Mouse (Mus musculus): Measurements from ENCODE around the gene Cox6a1. TPM values are rescaled to one million over a fixed set of nuclear protein-coding genes. Genes with fewer than 3 reads are reported as not detected.

The Cox6a1 gene
- polyA plus RNA-seq, 1 experiment = 1,861 TPM

- Histone ChIP-seq H3ac (ENCODE audit: control insufficient read depth, insufficient read length, low read depth) (no peak overlapping the region), H3K79me3 (ENCODE audit: low read depth) (no peaks in the 10 kb centered on the region), H3K4me3 (ENCODE audit: insufficient read depth, poor library complexity, severe bottlenecking) (no peak overlapping the region), H3K36me3 (ENCODE audit: control insufficient read depth, insufficient read depth) (no peaks in the 10 kb centered on the region), H3K79me2 (ENCODE audit: control insufficient read depth, insufficient read depth) (no peaks in the 10 kb centered on the region), H3K27me3 (ENCODE audit: control insufficient read depth, insufficient read depth, insufficient read length) (peaks cover 46% of the 10 kb centered on the region)
- TF ChIP-seq USF1 (IDR thresholded peaks at IDR 0.05; ENCODE audit: low read depth) (no peak), MAX (IDR thresholded peaks at IDR 0.05) (no peak), MYOG (IDR thresholded peaks at IDR 0.05; ENCODE audit: control insufficient read depth, extremely low read depth, insufficient read length) (no peak), MYOD1 (IDR thresholded peaks at IDR 0.05; ENCODE audit: control insufficient read depth, insufficient read length, low read depth) (no peak), FOSL1 (IDR thresholded peaks at IDR 0.05; ENCODE audit: insufficient read depth, low read length, poor library complexity, severe bottlenecking) (no peak), CEBPB (IDR thresholded peaks at IDR 0.05; ENCODE audit: low read depth) (no peak), CTCF (IDR thresholded peaks at IDR 0.05; ENCODE audit: control insufficient read depth, insufficient read depth, insufficient read length) (no peak)
Observed at GRCm38 (mm10) chr5:115371736-115372135, 23.0 kb upstream of the Cox6a1 start.

GRCm38 (mm10) chr5:115364782-115365181, 16.0 kb upstream of the Cox6a1 start:
- Histone ChIP-seq H3ac (ENCODE audit: control insufficient read depth, insufficient read length, low read depth) (no peak overlapping the region), H3K4me3 (ENCODE audit: insufficient read depth, poor library complexity, severe bottlenecking) (no peak overlapping the region), H3K36me3 (ENCODE audit: control insufficient read depth, insufficient read depth) (no peaks in the 10 kb centered on the region), H3K79me2 (ENCODE audit: control insufficient read depth, insufficient read depth) (no peaks in the 10 kb centered on the region), H3K27me3 (ENCODE audit: control insufficient read depth, insufficient read depth, insufficient read length) (peaks cover 8% of the 10 kb centered on the region), H3K79me3 (ENCODE audit: low read depth) (no peaks in the 10 kb centered on the region)
- TF ChIP-seq USF1 (IDR thresholded peaks at IDR 0.05; ENCODE audit: low read depth) (no peak), MYOG (IDR thresholded peaks at IDR 0.05; ENCODE audit: control insufficient read depth, extremely low read depth, insufficient read length) (no peak), CEBPB (IDR thresholded peaks at IDR 0.05; ENCODE audit: low read depth) (no peak), CTCF (IDR thresholded peaks at IDR 0.05; ENCODE audit: control insufficient read depth, insufficient read depth, insufficient read length) (no peak), MYOD1 (IDR thresholded peaks at IDR 0.05; ENCODE audit: control insufficient read depth, insufficient read length, low read depth) (no peak), FOSL1 (IDR thresholded peaks at IDR 0.05; ENCODE audit: insufficient read depth, low read length, poor library complexity, severe bottlenecking) (no peak), MAX (IDR thresholded peaks at IDR 0.05) (no peak)

- H3ac ChIP-seq (ENCODE audit: control insufficient read depth, insufficient read length, low read depth) = no peak overlapping the region
- H3K79me2 ChIP-seq (ENCODE audit: control insufficient read depth, insufficient read depth) = no peaks in the 10 kb centered on the region
- H3K79me3 ChIP-seq (ENCODE audit: low read depth) = no peaks in the 10 kb centered on the region
- no peak overlapping the region for H3K4me3 ChIP-seq (ENCODE audit: insufficient read depth, poor library complexity, severe bottlenecking)
- H3K36me3 ChIP-seq (ENCODE audit: control insufficient read depth, insufficient read depth) = no peaks in the 10 kb centered on the region
- H3K27me3 ChIP-seq (ENCODE audit: control insufficient read depth, insufficient read depth, insufficient read length) = no peaks in the 10 kb centered on the region
- no peak for TF ChIP-seq FOSL1 (IDR thresholded peaks at IDR 0.05; ENCODE audit: insufficient read depth, low read length, poor library complexity, severe bottlenecking)
- no peak for TF ChIP-seq USF1 (IDR thresholded peaks at IDR 0.05; ENCODE audit: low read depth)
- TF ChIP-seq MAX (IDR thresholded peaks at IDR 0.05) = no peak
- TF ChIP-seq CTCF (IDR thresholded peaks at IDR 0.05; ENCODE audit: control insufficient read depth, insufficient read depth, insufficient read length) = no peak
- no peak for TF ChIP-seq MYOD1 (IDR thresholded peaks at IDR 0.05; ENCODE audit: control insufficient read depth, insufficient read length, low read depth)
- TF ChIP-seq MYOG (IDR thresholded peaks at IDR 0.05; ENCODE audit: control insufficient read depth, extremely low read depth, insufficient read length) = no peak
Observed at GRCm38 (mm10) chr5:115362819-115363714, 14.3 kb upstream of the Cox6a1 start.

- no peaks in the 10 kb centered on the region for H3K36me3 ChIP-seq (ENCODE audit: control insufficient read depth, insufficient read depth)
- no peaks in the 10 kb centered on the region for H3K79me3 ChIP-seq (ENCODE audit: low read depth)
- H3K4me3 ChIP-seq (ENCODE audit: insufficient read depth, poor library complexity, severe bottlenecking) = no peak overlapping the region
- no peaks in the 10 kb centered on the region for H3K27me3 ChIP-seq (ENCODE audit: control insufficient read depth, insufficient read depth, insufficient read length)
- no peak overlapping the region for H3ac ChIP-seq (ENCODE audit: control insufficient read depth, insufficient read length, low read depth)
- no peak for TF ChIP-seq USF1 (IDR thresholded peaks at IDR 0.05; ENCODE audit: low read depth)
- TF ChIP-seq MYOG (IDR thresholded peaks at IDR 0.05; ENCODE audit: control insufficient read depth, extremely low read depth, insufficient read length) = no peak
- TF ChIP-seq CEBPB (IDR thresholded peaks at IDR 0.05; ENCODE audit: low read depth) = no peak
- no peaks in the 10 kb centered on the region for H3K79me2 ChIP-seq (ENCODE audit: control insufficient read depth, insufficient read depth)
Observed at GRCm38 (mm10) chr5:115362216-115362615, 13.4 kb upstream of the Cox6a1 start.

GRCm38 (mm10) chr5:115359851-115360372, 11.1 kb upstream of the Cox6a1 start:
- H3K4me3 ChIP-seq (ENCODE audit: insufficient read depth, poor library complexity, severe bottlenecking) = no peak overlapping the region
- no peaks in the 10 kb centered on the region for H3K36me3 ChIP-seq (ENCODE audit: control insufficient read depth, insufficient read depth)
- TF ChIP-seq MYOG (IDR thresholded peaks at IDR 0.05; ENCODE audit: control insufficient read depth, extremely low read depth, insufficient read length) (no peak), MYOD1 (IDR thresholded peaks at IDR 0.05; ENCODE audit: control insufficient read depth, insufficient read length, low read depth) (no peak), CEBPB (IDR thresholded peaks at IDR 0.05; ENCODE audit: low read depth) (no peak), USF1 (IDR thresholded peaks at IDR 0.05; ENCODE audit: low read depth) (no peak), FOSL1 (IDR thresholded peaks at IDR 0.05; ENCODE audit: insufficient read depth, low read length, poor library complexity, severe bottlenecking) (no peak), MAX (IDR thresholded peaks at IDR 0.05) (no peak), CTCF (IDR thresholded peaks at IDR 0.05; ENCODE audit: control insufficient read depth, insufficient read depth, insufficient read length) (no peak)
- no peak overlapping the region for H3ac ChIP-seq (ENCODE audit: control insufficient read depth, insufficient read length, low read depth)
- no peaks in the 10 kb centered on the region for H3K79me2 ChIP-seq (ENCODE audit: control insufficient read depth, insufficient read depth)
- peaks cover 10% of the 10 kb centered on the region for H3K27me3 ChIP-seq (ENCODE audit: control insufficient read depth, insufficient read depth, insufficient read length)
- no peaks in the 10 kb centered on the region for H3K79me3 ChIP-seq (ENCODE audit: low read depth)
